Mouse (Mus musculus): ENCODE results near the gene Padi6.

DNA sequence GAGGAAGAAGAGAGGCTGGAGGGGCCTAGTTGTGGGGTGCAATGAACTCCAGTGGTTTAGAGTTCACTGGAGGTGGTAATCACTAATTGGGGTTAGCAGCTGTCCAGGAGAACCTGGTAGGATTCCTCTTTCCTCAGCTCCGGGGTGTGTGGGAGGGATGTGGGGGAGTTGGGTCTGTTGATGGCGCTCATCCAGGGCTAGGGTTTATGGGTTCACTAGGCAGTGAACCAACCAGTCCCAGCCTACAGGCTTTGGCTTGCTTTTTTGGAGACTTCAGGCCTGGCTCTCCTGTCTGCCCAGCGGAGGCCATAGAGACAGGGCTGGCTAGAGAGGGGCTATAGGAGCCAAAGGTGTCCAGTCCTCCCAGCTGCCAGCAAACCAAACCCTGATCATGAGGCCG lies 47.5 kb upstream of the Padi6 start:
- TF ChIP-seq POLR2A (IDR thresholded peaks at IDR 0.05; ENCODE audit: insufficient read depth, low read depth, low read length) = no peak
- TF ChIP-seq EP300 (IDR thresholded peaks at IDR 0.05; ENCODE audit: insufficient read depth, low read depth, low read length) = no peak
- TF ChIP-seq CTCF (IDR thresholded peaks at IDR 0.05) = no peak

Measured in heart, adult 2 months (tissue).